Mouse (Mus musculus): ENCODE data around the gene Selenom. TPM values are rescaled to one million over a fixed set of nuclear protein-coding genes. Genes with fewer than 3 reads are reported as not detected.

The Selenom gene
- polyA plus RNA-seq, 1 experiment from 2014 or later = 35.0 TPM

DNA sequence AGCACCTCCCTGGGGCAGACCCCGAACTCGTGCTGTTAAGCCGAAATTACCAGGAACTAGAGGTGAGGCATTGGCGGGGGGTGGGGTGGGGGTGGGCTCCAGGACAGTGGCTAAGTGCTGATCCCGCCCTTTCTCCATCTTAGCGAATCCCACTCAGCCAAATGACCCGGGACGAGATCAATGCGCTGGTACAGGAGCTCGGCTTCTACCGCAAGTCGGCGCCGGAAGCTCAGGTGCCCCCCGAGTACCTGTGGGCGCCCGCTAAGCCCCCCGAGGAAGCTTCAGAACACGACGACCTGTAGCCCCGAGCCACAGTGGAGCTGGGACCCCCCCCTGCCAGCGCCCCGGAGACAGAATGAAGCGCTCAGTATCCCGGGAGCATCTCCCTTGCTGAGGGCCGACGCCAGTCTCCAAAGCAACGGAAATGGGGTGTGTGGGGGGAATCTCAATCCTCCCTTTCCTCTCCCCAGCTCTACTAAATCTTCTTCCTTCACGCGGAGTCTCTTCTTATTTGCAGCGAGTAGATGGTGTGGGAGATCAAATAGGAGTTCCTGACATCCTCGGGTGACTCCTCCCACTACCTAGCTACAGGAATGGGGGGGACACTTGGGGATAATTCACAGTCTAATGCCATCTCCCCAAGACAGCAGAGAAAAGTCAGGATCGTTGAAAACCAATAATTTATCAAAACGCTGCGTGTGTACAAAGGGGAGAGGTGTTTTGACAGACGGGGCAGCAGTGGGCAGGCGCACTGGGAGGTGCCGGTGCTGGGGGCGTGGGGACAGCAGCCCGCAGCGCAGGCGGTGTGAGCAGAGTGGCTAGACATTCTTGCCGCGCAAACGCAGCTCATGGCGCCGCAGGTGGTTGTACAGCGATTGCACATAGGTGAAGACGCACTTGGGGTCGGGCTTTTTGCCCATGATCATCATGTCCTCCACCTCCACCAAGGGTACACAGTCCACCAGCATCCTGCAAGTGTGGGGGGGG is 2.7 kb downstream of the Selenom start:
- DNase-seq (ENCODE audit: low spot score) = peak; percentile 65
- H3K27me3 ChIP-seq (ENCODE audit: low read depth, poor library complexity, severe bottlenecking) = peaks cover 44% of the 10 kb centered on the region
- no peaks in the 10 kb centered on the region for H3K9me3 ChIP-seq (replicated peaks)
- H3K36me3 ChIP-seq = peaks cover 31% of the 10 kb centered on the region
- H3K27ac ChIP-seq = no peak overlapping the region; the same call in 1 of the 2 replicates
- peak overlapping the region; percentile 46 for H3K4me3 ChIP-seq
- H3K4me1 ChIP-seq = peaks cover 19% of the 10 kb centered on the region
- WGBS = 2% methylated on average over 50 of the region's 50 CpGs

- Histone ChIP-seq H3K27me3 (ENCODE audit: low read depth, poor library complexity, severe bottlenecking) (peaks cover 44% of the 10 kb centered on the region), H3K4me3 (peak overlapping the region; percentile 46; the same call in 1 of the 2 replicates), H3K4me1 (peaks cover 19% of the 10 kb centered on the region), H3K36me3 (peaks cover 41% of the 10 kb centered on the region), H3K27ac (no peak overlapping the region; the same call in 1 of the 2 replicates), H3K9me3 (replicated peaks) (no peaks in the 10 kb centered on the region)
- WGBS = 56% methylated on average over 13 of the region's 13 CpGs
- no peak for DNase-seq (ENCODE audit: low spot score)
These were observed 3.6 kb downstream of the Selenom start for GRCm38 (mm10) chr11:3517846-3518732.

- 65% methylated on average over 4 of the region's 4 CpGs for WGBS
- DNase-seq (ENCODE audit: low spot score) = no peak
- Histone ChIP-seq H3K27ac (no peak overlapping the region), H3K27me3 (ENCODE audit: low read depth, poor library complexity, severe bottlenecking) (peaks cover 44% of the 10 kb centered on the region), H3K4me1 (peaks cover 19% of the 10 kb centered on the region), H3K4me3 (no peak overlapping the region), H3K9me3 (replicated peaks) (no peaks in the 10 kb centered on the region), H3K36me3 (peaks cover 50% of the 10 kb centered on the region)
These were observed 4.7 kb downstream of the Selenom start for GRCm38 (mm10) chr11:3519051-3519726.

DNA sequence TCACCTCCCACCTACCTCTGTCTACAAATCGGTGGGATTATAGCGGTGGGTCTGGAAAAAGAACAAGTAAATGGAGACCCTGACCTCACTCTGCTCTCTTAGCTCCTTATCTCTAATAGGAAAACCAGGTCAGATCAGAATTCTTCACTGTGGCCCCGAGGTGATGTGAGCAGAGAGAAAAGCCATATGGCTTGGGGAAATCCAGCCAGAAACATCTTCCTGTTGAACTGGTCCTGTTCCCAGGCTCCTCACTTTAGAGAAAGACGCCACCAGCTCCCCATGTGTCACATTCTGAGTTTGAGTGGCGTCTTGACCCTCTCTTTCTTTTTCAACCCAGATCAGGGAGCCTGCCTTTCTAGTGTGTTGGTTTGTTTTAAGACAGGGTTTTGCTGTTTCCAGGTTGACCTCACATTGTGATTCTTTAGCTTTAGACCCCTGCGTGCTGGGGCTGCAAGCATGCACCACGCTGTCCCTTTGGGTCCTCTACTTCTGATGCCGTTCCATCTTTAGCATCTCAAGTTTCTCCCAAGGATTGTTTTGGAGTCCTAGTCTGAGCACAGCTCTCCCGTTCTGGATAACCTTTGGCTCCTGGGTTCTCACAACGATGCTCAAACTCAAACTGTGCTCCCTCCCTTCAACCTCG is 5.4 kb downstream of the Selenom start:
- H3K4me1 ChIP-seq = peaks cover 18% of the 10 kb centered on the region
- no peak overlapping the region for H3K4me3 ChIP-seq
- H3K27ac ChIP-seq = no peak overlapping the region
- peaks cover 57% of the 10 kb centered on the region for H3K36me3 ChIP-seq
- H3K27me3 ChIP-seq (ENCODE audit: low read depth, poor library complexity, severe bottlenecking) = peaks cover 41% of the 10 kb centered on the region
- no peak for DNase-seq (ENCODE audit: low spot score)
- H3K9me3 ChIP-seq (replicated peaks) = no peaks in the 10 kb centered on the region
- WGBS = 82% methylated on average over 11 of the region's 11 CpGs

DNA sequence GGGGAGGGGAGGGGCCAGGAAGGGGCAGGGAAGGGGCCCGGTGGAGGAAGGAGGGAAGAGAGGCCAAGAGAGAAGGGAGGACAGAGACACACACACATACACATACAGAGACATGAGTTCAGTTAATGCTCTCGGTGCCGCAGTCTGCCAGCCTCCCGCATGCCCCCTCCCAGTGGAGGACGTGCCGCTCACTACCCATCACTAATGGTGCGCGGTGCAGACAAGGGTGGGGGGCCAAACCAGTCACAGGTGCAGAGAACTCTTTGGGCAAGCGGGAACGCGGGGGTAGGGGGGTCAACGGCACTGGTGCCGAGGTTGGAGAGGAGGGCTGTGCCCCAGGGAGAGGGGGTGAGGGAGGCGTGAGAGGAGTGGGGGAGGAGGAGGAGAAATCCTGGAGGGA is 6.4 kb downstream of the Selenom start:
- H3K9me3 ChIP-seq (replicated peaks) = no peaks in the 10 kb centered on the region
- no peak overlapping the region for H3K27ac ChIP-seq
- no peak for DNase-seq (ENCODE audit: low spot score)
- peaks cover 14% of the 10 kb centered on the region for H3K4me1 ChIP-seq
- peaks cover 31% of the 10 kb centered on the region for H3K27me3 ChIP-seq (ENCODE audit: low read depth, poor library complexity, severe bottlenecking)
- no peak overlapping the region for H3K4me3 ChIP-seq
- 83% methylated on average over 14 of the region's 14 CpGs for WGBS
- H3K36me3 ChIP-seq = peaks cover 67% of the 10 kb centered on the region

DNA sequence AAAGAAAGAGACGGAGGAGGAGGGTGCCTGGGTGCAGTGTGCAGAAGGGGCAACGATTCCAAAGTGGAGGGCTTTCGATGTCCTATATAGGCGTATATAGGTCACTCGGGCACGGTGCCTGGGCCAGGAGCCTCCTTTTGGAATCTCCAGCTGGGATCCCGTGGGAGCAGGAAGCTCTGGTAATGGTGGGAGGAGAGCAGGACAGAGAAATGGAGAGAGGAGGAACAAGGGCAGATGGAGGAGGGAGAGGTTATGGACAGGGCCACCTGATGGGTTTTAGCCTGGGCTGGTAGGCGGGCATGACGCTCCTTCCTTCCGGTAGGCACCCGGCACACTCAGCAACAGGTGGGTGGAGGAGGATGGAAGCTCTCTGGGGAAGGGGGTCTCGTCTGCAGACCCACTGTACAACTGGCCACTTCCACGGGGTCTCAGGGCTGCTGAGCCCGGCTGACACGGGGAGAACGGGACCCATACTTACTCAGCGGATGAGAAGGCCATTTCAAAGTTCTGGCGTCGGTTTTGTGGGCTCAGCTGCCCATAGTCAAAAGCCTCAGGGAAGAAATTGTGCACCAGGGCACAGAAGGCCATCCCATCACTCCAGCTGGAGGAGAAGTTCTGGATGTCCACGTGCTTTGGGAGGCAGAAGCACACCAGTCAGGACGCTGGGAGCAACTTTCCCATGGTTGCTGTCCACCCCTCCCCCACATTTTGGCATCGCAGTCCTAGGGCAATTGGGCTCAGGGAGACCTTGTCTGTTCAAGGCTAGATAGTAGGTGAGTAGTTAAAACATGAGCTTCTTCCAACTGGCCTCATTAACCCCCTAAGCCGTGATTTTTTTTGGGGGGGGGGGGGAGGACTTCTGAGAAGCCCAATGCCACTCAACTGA is 7.1 kb downstream of the Selenom start:
- Histone ChIP-seq H3K36me3 (peaks cover 74% of the 10 kb centered on the region), H3K4me1 (peaks cover 14% of the 10 kb centered on the region), H3K27ac (no peak overlapping the region), H3K4me3 (no peak overlapping the region), H3K9me3 (replicated peaks) (no peaks in the 10 kb centered on the region), H3K27me3 (ENCODE audit: low read depth, poor library complexity, severe bottlenecking) (peaks cover 24% of the 10 kb centered on the region)
- DNase-seq (ENCODE audit: low spot score) = no peak
- WGBS = 89% methylated on average over 23 of the region's 23 CpGs

- DNase-seq (ENCODE audit: low spot score) = no peak
- Histone ChIP-seq H3K27me3 (ENCODE audit: low read depth, poor library complexity, severe bottlenecking) (peaks cover 15% of the 10 kb centered on the region), H3K27ac (no peak overlapping the region), H3K4me3 (no peak overlapping the region), H3K4me1 (peaks cover 5% of the 10 kb centered on the region), H3K9me3 (replicated peaks) (no peaks in the 10 kb centered on the region), H3K36me3 (peaks cover 83% of the 10 kb centered on the region)
- 94% methylated on average over 17 of the region's 17 CpGs for WGBS
These were observed 8.0 kb downstream of the Selenom start for GRCm38 (mm10) chr11:3522285-3523000.

GRCm38 (mm10) chr11:3523840-3524582 is 9.5 kb downstream of the Selenom start:
- Histone ChIP-seq H3K27me3 (ENCODE audit: low read depth, poor library complexity, severe bottlenecking) (no peaks in the 10 kb centered on the region), H3K27ac (no peak overlapping the region), H3K4me1 (no peaks in the 10 kb centered on the region), H3K36me3 (peaks cover 98% of the 10 kb centered on the region), H3K9me3 (replicated peaks) (no peaks in the 10 kb centered on the region), H3K4me3 (no peak overlapping the region)
- no peak for DNase-seq (ENCODE audit: low spot score)
- 84% methylated on average over 7 of the region's 7 CpGs for WGBS

GRCm38 (mm10) chr11:3525560-3525959 is 11.1 kb downstream of the Selenom start:
- no peaks in the 10 kb centered on the region for H3K27me3 ChIP-seq (ENCODE audit: low read depth, poor library complexity, severe bottlenecking)
- peaks cover 98% of the 10 kb centered on the region for H3K36me3 ChIP-seq
- 86% methylated on average over 4 of the region's 4 CpGs for WGBS
- DNase-seq (ENCODE audit: low spot score) = no peak
- no peaks in the 10 kb centered on the region for H3K4me1 ChIP-seq
- H3K27ac ChIP-seq = no peak overlapping the region
- H3K4me3 ChIP-seq = no peak overlapping the region
- no peaks in the 10 kb centered on the region for H3K9me3 ChIP-seq (replicated peaks)

- H3K9me3 ChIP-seq (replicated peaks) = no peaks in the 10 kb centered on the region
- no peaks in the 10 kb centered on the region for H3K27me3 ChIP-seq (ENCODE audit: low read depth, poor library complexity, severe bottlenecking)
- H3K4me3 ChIP-seq = no peak overlapping the region
- WGBS = 88% methylated on average over 9 of the region's 9 CpGs
- no peak for DNase-seq (ENCODE audit: low spot score)
- H3K4me1 ChIP-seq = no peaks in the 10 kb centered on the region
- H3K27ac ChIP-seq = no peak overlapping the region
- H3K36me3 ChIP-seq = peaks cover 98% of the 10 kb centered on the region
These were observed 11.7 kb downstream of the Selenom start for GRCm38 (mm10) chr11:3526207-3526606.

All from limb, embryonic 10.5 days (tissue).